Mouse (Mus musculus) neural tube, embryonic 14.5 days (tissue): ENCODE results near the gene Wfdc17. TPM values are rescaled to one million over a fixed set of nuclear protein-coding genes. Genes with fewer than 3 reads are reported as not detected.

Experiments
- ATAC-seq: fragments of 200-750 bp; cut with Nextera tagmentation; 2 replicates; pipeline ENCODE4 v1.8.0; 2017; ENCODE audit warnings: low read depth, mild to moderate bottlenecking, moderate TSS enrichment, moderate library complexity
- H3K27ac ChIP-seq: fragments of 300-500 bp; sonication (generic); 2 replicates; pipeline ENCODE4 v1.5.1; 2014; ENCODE audit warnings: low read depth, mild to moderate bottlenecking, control low read depth, low read length, moderate library complexity, mixed read lengths
- H3K27me3 ChIP-seq: fragments of 300-500 bp; sonication (generic); 2 replicates; pipeline ENCODE4 v1.6.1; 2014; ENCODE audit warnings: low read length; ENCODE audit not compliant: control insufficient read depth, insufficient read depth
- H3K36me3 ChIP-seq: fragments of 300-500 bp; sonication (generic); 2 replicates; pipeline ENCODE4 v1.6.1; 2014; ENCODE audit warnings: low read length, mixed read lengths; ENCODE audit not compliant: control insufficient read depth, insufficient read depth
- H3K4me1 ChIP-seq: fragments of 300-500 bp; sonication (generic); 2 replicates; pipeline ENCODE4 v1.6.1; 2014; ENCODE audit warnings: low read length; ENCODE audit not compliant: control insufficient read depth, insufficient read depth
- H3K4me2 ChIP-seq: fragments of 300-500 bp; sonication (generic); 2 replicates; pipeline ENCODE4 v1.6.1; 2014; ENCODE audit warnings: mild to moderate bottlenecking, low read depth, low read length, control low read depth
- H3K4me3 ChIP-seq: fragments of 300-500 bp; sonication (generic); 2 replicates; pipeline ENCODE4 v1.5.1; 2014; ENCODE audit warnings: low read depth, low read length, control low read depth, mixed read lengths
- H3K9ac ChIP-seq: fragments of 300-500 bp; sonication (generic); replicated peaks from 2 replicates; pipeline ENCODE4 v1.6.1; 2014; ENCODE audit warnings: low read depth, mild to moderate bottlenecking, control low read depth, low read length, mixed read lengths
- H3K9me3 ChIP-seq: fragments of 300-500 bp; sonication (generic); 2 replicates; pipeline ENCODE4 v1.6.1; 2016; ENCODE audit warnings: low read length; ENCODE audit not compliant: control insufficient read depth
- whole genome bisulfite sequencing: fragments of 180-500 bp; shearing (Covaris S2); extraction: QIAGEN DNeasy Blood & Tissue Kit; methylation state at CpG from one replicate; pipeline ENCODE4 v1.1.7; 2014; 5-methylcytosine and 5-hydroxymethylcytosine counted together
- polyA plus RNA-seq: library from polyadenylated mRNA; unstranded; fragments of >200 nt; fragmentation: Nextera tagmentation; extraction: Ambion mirVana; gene quantifications from 2 replicates; pipeline ENCODE4 v1.2.1, GENCODE M21; 2014

The Wfdc17 gene
- polyA plus RNA-seq, 1 experiment from 2014 or later, result not detected

- Histone ChIP-seq H3K9ac (no peak within 1 kb of the TSS), H3K4me3 (no peak within 1 kb of the TSS), H3K27ac (no peak within 1 kb of the TSS), H3K9me3 (no peaks in the 10 kb centered on the region), H3K4me1 (no peaks in the 10 kb centered on the region), H3K36me3 (no peaks in the 10 kb centered on the region), H3K4me2 (no peak within 1 kb of the TSS), H3K27me3 (no peaks in the 10 kb centered on the region)
- no peak for ATAC-seq
- 81% methylated on average over 5 of the region's 5 CpGs for WGBS
These were observed 42.9 kb downstream of the Wfdc17 start, which contains the start of gene Wfdc21 for GRCm38 (mm10) chr11:83746681-83747080. Gene Wfdc21 (plus strand): TSS chr11:83746940.

- Histone ChIP-seq H3K27me3 (0 out of 2 replicates have a peak, but pooled peaks cover 3% of the 10 kb centered on the region), H3K9ac (no peak overlapping the region), H3K4me1 (no peaks in the 10 kb centered on the region), H3K4me3 (no peak overlapping the region), H3K4me2 (no peak overlapping the region), H3K36me3 (no peaks in the 10 kb centered on the region), H3K9me3 (no peaks in the 10 kb centered on the region), H3K27ac (no peak overlapping the region)
- 77% methylated on average over 6 of the region's 6 CpGs for WGBS
- no peak for ATAC-seq
These were observed 43.8 kb downstream of the Wfdc17 start for GRCm38 (mm10) chr11:83747376-83748265.

- peak within 1 kb of the TSS; percentile 83 for H3K27ac ChIP-seq
- H3K9me3 ChIP-seq, result no peaks in the 10 kb centered on the region
- 0 out of 2 replicates have a peak, but pooled peaks cover 3% of the 10 kb centered on the region for H3K27me3 ChIP-seq
- peaks cover 13% of the 10 kb centered on the region for H3K4me1 ChIP-seq
- peak; percentile 98 for ATAC-seq
- H3K9ac ChIP-seq, result peak within 1 kb of the TSS; percentile 76
- peak within 1 kb of the TSS; percentile 64 for H3K4me3 ChIP-seq
- peak within 1 kb of the TSS; percentile 73 for H3K4me2 ChIP-seq
- under 1% methylated on average over 47 of the region's 47 CpGs for WGBS
- peaks cover 17% of the 10 kb centered on the region for H3K36me3 ChIP-seq
These were observed 49.9 kb downstream of the Wfdc17 start, which contains the start of gene Heatr6 for GRCm38 (mm10) chr11:83753581-83754181. Gene Heatr6 (plus strand): TSS chr11:83753696.

GRCm38 (mm10) chr11:83754227-83754626 lies 50.4 kb downstream of the Wfdc17 start:
- Histone ChIP-seq H3K4me1 (peaks cover 13% of the 10 kb centered on the region), H3K27me3 (0 out of 2 replicates have a peak, but pooled peaks cover 3% of the 10 kb centered on the region), H3K9ac (peak overlapping the region; percentile 76), H3K4me3 (peak overlapping the region; percentile 64), H3K4me2 (peak overlapping the region; percentile 73), H3K36me3 (peaks cover 23% of the 10 kb centered on the region), H3K27ac (peak overlapping the region; percentile 83), H3K9me3 (no peaks in the 10 kb centered on the region)
- WGBS, result 8% methylated on average over 8 of the region's 8 CpGs
- 0 out of 2 replicates have a peak, but pooled peaks have one; percentile 18 for ATAC-seq

Other genes with a start within 250 kb of the Wfdc17 start
- gene Mmp28, start 240.9 kb upstream of the Wfdc17 start, polyA plus RNA-seq, result 1.9 and 5.7 TPM in 2 replicates
- 9.5 and 20.4 TPM in 2 replicates for gene Taf15, start 230.9 kb upstream of the Wfdc17 start, polyA plus RNA-seq
- not detected in 2 replicates for gene Heatr9, start 181.8 kb upstream of the Wfdc17 start, polyA plus RNA-seq
- not detected in 2 replicates for gene Ccl5, start 173.5 kb upstream of the Wfdc17 start, polyA plus RNA-seq
- gene Ccl9, start 125.4 kb upstream of the Wfdc17 start, polyA plus RNA-seq, result 1.4 and 4.0 TPM in 2 replicates
- gene Ccl6, start 110.9 kb upstream of the Wfdc17 start, polyA plus RNA-seq, result 1.5 and 2.7 TPM in 2 replicates
- not detected in 2 replicates for gene Rpl9-ps1, start 58.4 kb upstream of the Wfdc17 start, polyA plus RNA-seq
- 1.2 and 2.3 TPM in 2 replicates for gene Ccl3, start 54.6 kb upstream of the Wfdc17 start, polyA plus RNA-seq
- gene Ccl4, start 41.4 kb upstream of the Wfdc17 start, polyA plus RNA-seq, result 0.58 and 0.67 TPM in 2 replicates
- not detected in 2 replicates for gene Wfdc18, start 5.0 kb downstream of the Wfdc17 start, polyA plus RNA-seq
- gene Wfdc21, start 42.9 kb downstream of the Wfdc17 start, polyA plus RNA-seq, result 0.98 TPM in 1 of 2 replicates, not detected in the other
- gene Heatr6, start 49.7 kb downstream of the Wfdc17 start, polyA plus RNA-seq, result 36.3 and 41.7 TPM in 2 replicates
- 0.63 and 0.75 TPM in 2 replicates for gene Hnf1b, start 146.1 kb downstream of the Wfdc17 start, polyA plus RNA-seq
- 19.0 and 23.8 TPM in 2 replicates for gene Ddx52, start 238.1 kb downstream of the Wfdc17 start, polyA plus RNA-seq